Mouse (Mus musculus) cerebellum, postnatal 36 days (tissue): ENCODE data around the gene Trpc5.

Experiments used
- DNase-seq, 2 experiments: peaks; one replicate each; pipeline ENCODE4 v3.0.0; 2021 to 2022; ENCODE audit warnings: mixed read lengths in 2 of 2

The Trpc5 gene

GRCm38 (mm10) chrX:144335332-144336015 lies 352.5 kb downstream of the Trpc5 start:
- DNase-seq: no peak
